Mouse (Mus musculus) heart, adult 2 months (tissue): ENCODE data around the gene Tbxas1.

Experiments used
- CTCF ChIP-seq: fragments of 200-600 bp; IDR thresholded peaks from 2 replicates; pipeline ENCODE4 v1.8.1; 2022; ENCODE audit warnings: antibody characterized with exemption, mild to moderate bottlenecking, moderate library complexity
- POLR2A ChIP-seq: fragments of 200-500 bp; IDR thresholded peaks from 2 replicates; pipeline ENCODE4 v1.6.1; 2011; ENCODE audit warnings: mild to moderate bottlenecking, low read depth, low read length, control low read depth; ENCODE audit not compliant: insufficient read depth

- TF ChIP-seq CTCF: no peak
- TF ChIP-seq POLR2A: no peak
These were observed 6.8 kb downstream of the Tbxas1 start for GRCm38 (mm10) chr6:38881975-38882374.
